Mouse (Mus musculus) spleen, adult 2 months (tissue): Measurements from ENCODE around the gene Ldlr.

Experiments used
- CTCF ChIP-seq: fragments of 200-500 bp; IDR thresholded peaks from 2 replicates; pipeline ENCODE4 v1.5.1; 2011; ENCODE audit warnings: mild to moderate bottlenecking, inconsistent platforms; ENCODE audit not compliant: insufficient read depth, insufficient read length, insufficient replicate concordance; ENCODE audit errors: extremely low read depth
- POLR2A ChIP-seq: fragments of 200-500 bp; IDR thresholded peaks from 2 replicates; pipeline ENCODE4 v1.6.1; 2011; ENCODE audit warnings: low read depth, low read length, inconsistent platforms

GRCm38 (mm10) chr9:21748491-21748890, 25.2 kb downstream of the Ldlr start:
- TF ChIP-seq CTCF (no peak), POLR2A (no peak)
